Mouse (Mus musculus) inflammation-experienced regulatory T-cells, adult 16 weeks (primary cell): ENCODE measurements around the gene Olfr378. TPM values are rescaled to one million over a fixed set of nuclear protein-coding genes. Genes with fewer than 3 reads are reported as not detected.

Experiments
- polyA plus RNA-seq: library from polyadenylated mRNA; unstranded; fragments of 100-300 nt; shearing (Covaris generic); gene quantifications from one replicate; pipeline ENCODE4 v1.2.1, GENCODE M21; 2017

The Olfr378 gene
- polyA plus RNA-seq, result not detected

GRCm38 (mm10) chr11:73428377-73428776 is at the start of gene Olfr378:
Gene Olfr378 (minus strand): TSS chr11:73428477.

GRCm38 (mm10) chr11:73457408-73457807 is 29.1 kb upstream of the Olfr378 start, which contains the start of gene Olfr380:
Gene Olfr380 (minus strand): TSS chr11:73457508.

GRCm38 (mm10) chr11:73399514-73399913 is 28.8 kb downstream of the Olfr378 start, which contains the start of gene Olfr1:
Gene Olfr1 (minus strand): TSS chr11:73399614.

Other genes with a start within 250 kb of the Olfr378 start
- 16.1 TPM for gene Ctns, start 229.4 kb downstream of the Olfr378 start, polyA plus RNA-seq
- 10.6 TPM for gene Shpk, start 229.0 kb downstream of the Olfr378 start, polyA plus RNA-seq
- gene Trpv1, start 194.2 kb downstream of the Olfr378 start, polyA plus RNA-seq, result not detected
- gene Trpv3, start 161.1 kb downstream of the Olfr378 start, polyA plus RNA-seq, result not detected
- gene Aspa, start 98.9 kb downstream of the Olfr378 start, polyA plus RNA-seq, result not detected
- gene Gm49340, start 98.7 kb downstream of the Olfr378 start, polyA plus RNA-seq, result not detected
- not detected for gene Spata22, start 98.7 kb downstream of the Olfr378 start, polyA plus RNA-seq
- gene Olfr20, start 77.7 kb downstream of the Olfr378 start, polyA plus RNA-seq, result not detected
- gene Olfr376, start 57.2 kb downstream of the Olfr378 start, polyA plus RNA-seq, result not detected
- not detected for gene Olfr1, start 28.9 kb downstream of the Olfr378 start, polyA plus RNA-seq
- gene Olfr380, start 29.0 kb upstream of the Olfr378 start, polyA plus RNA-seq, result not detected
- not detected for gene Olfr381, start 63.1 kb upstream of the Olfr378 start, polyA plus RNA-seq
- gene Olfr382, start 88.7 kb upstream of the Olfr378 start, polyA plus RNA-seq, result not detected
- not detected for gene Olfr385, start 164.5 kb upstream of the Olfr378 start, polyA plus RNA-seq
- gene Olfr384, start 170.1 kb upstream of the Olfr378 start, polyA plus RNA-seq, result not detected